12 mouse cellular contexts compared by ENCODE assay signal in the genomic region with DNA sequence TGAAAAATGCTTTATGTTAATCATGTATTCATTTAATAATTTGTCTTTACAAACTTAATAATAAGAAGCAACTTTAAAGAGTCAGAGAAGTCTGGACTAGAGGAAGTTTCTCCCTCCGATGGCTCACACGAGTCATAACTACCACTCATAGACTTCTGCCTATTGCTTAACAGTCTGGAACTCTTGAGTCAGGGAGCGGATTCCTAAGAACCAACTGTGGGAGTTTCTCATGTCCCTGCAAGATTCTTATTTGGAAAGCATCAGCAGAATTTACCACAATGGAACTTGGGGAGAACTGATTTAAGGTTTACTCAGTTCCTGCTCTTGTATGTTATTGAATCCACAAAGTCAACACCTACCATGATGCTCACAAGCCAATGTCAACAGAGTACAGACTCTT.
"Had no signal": no experiment of that assay in that cellular context is flagged by ENCODE, and none has a peak within 500 bp of the region (broad histone marks: within the 10 kb centered on the region; RNA-seq: fewer than 3 reads in every experiment).

No protein-coding gene starts in this region.

- H3K9me3 ChIP-seq: kidney, embryonic 15.5 days; limb, embryonic 15.5 days; liver, embryonic 12.5 days; midbrain, embryonic 15.5 days; neural tube, embryonic 13.5 days had no signal

- DNase-seq: kidney, adult 2 months; kidney, postnatal 14 days; lung, embryonic 14.5 days; lung, postnatal 14 days; retina, postnatal 1 day; thymus, postnatal 4 days had no signal

- H3K36me3 ChIP-seq: kidney, embryonic 15.5 days; limb, embryonic 15.5 days; liver, embryonic 12.5 days; midbrain, embryonic 15.5 days; neural tube, embryonic 13.5 days had no signal

- H3K9ac ChIP-seq: kidney, embryonic 15.5 days; limb, embryonic 15.5 days; liver, embryonic 12.5 days; lung, embryonic 14.5 days; midbrain, embryonic 15.5 days; neural tube, embryonic 13.5 days had no signal

- H3K4me2 ChIP-seq: kidney, embryonic 15.5 days; limb, embryonic 15.5 days; liver, embryonic 12.5 days; lung, embryonic 14.5 days; midbrain, embryonic 15.5 days; neural tube, embryonic 13.5 days had no signal

- H3K27me3 ChIP-seq: kidney, embryonic 15.5 days; limb, embryonic 15.5 days; liver, embryonic 12.5 days; midbrain, embryonic 15.5 days; neural tube, embryonic 13.5 days had no signal

- H3K4me1 ChIP-seq: kidney, embryonic 15.5 days; limb, embryonic 15.5 days; liver, embryonic 12.5 days; midbrain, embryonic 15.5 days; neural tube, embryonic 13.5 days had no signal

- H3K27ac ChIP-seq: kidney, embryonic 15.5 days; left cerebral cortex, adult 2 months; limb, embryonic 15.5 days; liver, embryonic 12.5 days; midbrain, embryonic 15.5 days; neural tube, embryonic 13.5 days had no signal

- ATAC-seq: liver, embryonic 12.5 days; midbrain, embryonic 15.5 days had no signal

- H3K4me3 ChIP-seq: kidney, embryonic 15.5 days; left cerebral cortex, adult 2 months; limb, embryonic 15.5 days; liver, embryonic 12.5 days; midbrain, embryonic 15.5 days; neural tube, embryonic 13.5 days had no signal
